Mouse (Mus musculus): Measurements from ENCODE around the gene Slco2a1.
"Not testable (repeated sequence)": the region's sequence is repeated elsewhere in the genome, so short reads cannot be mapped to it uniquely, and the experiment has no call there.

Gene Slco2a1

GRCm38 (mm10) chr9:103082246-103082975 lies 93.9 kb downstream of the Slco2a1 start:
- no peak for DNase-seq (ENCODE audit: low spot score in 2 of 2)

DNA sequence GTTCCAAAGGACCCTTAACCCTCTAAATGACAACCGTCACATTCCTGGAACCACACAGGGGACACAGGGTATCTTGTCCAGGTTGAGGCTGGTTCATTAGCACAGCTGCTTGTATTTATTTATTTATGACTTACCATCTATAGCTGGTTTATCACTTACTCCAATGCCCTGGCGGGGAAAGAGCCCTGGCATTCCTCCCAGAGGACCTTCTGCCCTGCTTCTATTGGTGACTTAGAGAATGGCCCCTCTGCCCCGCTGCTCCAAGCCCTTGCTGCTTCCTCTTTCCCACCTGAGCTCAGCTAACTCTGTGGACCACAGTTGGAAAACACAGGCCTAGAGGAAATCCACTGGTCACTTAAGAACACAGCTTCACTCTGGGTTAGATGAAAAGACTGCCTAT lies 94.9 kb downstream of the Slco2a1 start:
- DNase-seq (ENCODE audit: low spot score in 2 of 2): no peak

- peak in 1 of 2 experiments; percentile 47 for DNase-seq (ENCODE audit: low spot score in 2 of 2)
Measured at GRCm38 (mm10) chr9:103086736-103087135, 98.2 kb downstream of the Slco2a1 start.

GRCm38 (mm10) chr9:103087301-103087700 lies 98.8 kb downstream of the Slco2a1 start:
- no peak for DNase-seq (ENCODE audit: low spot score in 2 of 2)

- DNase-seq (ENCODE audit: low spot score in 2 of 2): no peak
Measured at GRCm38 (mm10) chr9:103088661-103089060, 100.1 kb downstream of the Slco2a1 start.

DNA sequence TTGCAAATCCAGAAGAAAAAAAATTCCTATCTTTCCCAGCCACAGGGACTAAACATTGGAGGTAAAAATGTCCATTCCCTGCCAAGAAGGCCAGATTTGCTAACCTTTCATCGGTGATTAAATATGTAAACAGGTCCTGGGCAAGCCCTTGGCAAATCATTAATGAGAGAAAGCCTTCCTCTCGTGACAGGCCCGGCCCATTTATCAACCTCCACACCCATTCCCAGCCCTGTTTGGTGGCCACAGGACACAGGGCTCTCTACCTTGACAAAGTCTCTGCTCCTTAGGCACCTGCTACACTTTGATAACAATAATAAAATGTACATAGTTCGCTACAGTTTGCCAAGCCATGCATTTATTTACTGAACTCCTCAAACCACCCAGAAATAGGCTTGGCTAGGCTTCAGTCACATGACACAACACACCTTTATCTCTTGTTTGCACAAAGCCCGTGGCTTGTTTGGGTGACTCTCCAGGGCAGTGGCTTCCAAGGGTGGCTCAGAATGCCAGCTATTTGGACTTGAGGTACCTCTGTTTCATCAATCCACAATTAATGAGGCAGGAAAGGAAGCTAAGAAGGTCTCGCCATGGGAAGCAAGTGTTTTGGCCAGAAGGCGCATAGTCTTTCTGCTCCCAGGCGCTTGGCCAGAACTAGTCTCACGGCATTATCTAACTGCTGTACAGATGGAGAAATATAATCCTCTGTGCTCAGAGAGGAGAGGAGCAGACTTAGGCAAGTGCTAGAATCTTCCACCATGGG lies 101.8 kb downstream of the Slco2a1 start:
- no peak for DNase-seq (ENCODE audit: low spot score in 2 of 2)

- DNase-seq (ENCODE audit: low spot score in 2 of 2): no peak
Measured at GRCm38 (mm10) chr9:103091039-103091883, 102.7 kb downstream of the Slco2a1 start.

- peak; percentile 67 to 85 for DNase-seq (ENCODE audit: low spot score in 2 of 2)
Measured at GRCm38 (mm10) chr9:103092248-103092647, 103.7 kb downstream of the Slco2a1 start.

- DNase-seq (ENCODE audit: low spot score in 2 of 2): no peak
Measured at GRCm38 (mm10) chr9:103093681-103094080, 105.2 kb downstream of the Slco2a1 start.

- DNase-seq (ENCODE audit: low spot score in 2 of 2): not testable (repeated sequence)
Measured at GRCm38 (mm10) chr9:103108341-103108798, 119.9 kb downstream of the Slco2a1 start.

GRCm38 (mm10) chr9:103108943-103109670 lies 120.6 kb downstream of the Slco2a1 start:
- DNase-seq (ENCODE audit: low spot score in 2 of 2): no peak

DNA sequence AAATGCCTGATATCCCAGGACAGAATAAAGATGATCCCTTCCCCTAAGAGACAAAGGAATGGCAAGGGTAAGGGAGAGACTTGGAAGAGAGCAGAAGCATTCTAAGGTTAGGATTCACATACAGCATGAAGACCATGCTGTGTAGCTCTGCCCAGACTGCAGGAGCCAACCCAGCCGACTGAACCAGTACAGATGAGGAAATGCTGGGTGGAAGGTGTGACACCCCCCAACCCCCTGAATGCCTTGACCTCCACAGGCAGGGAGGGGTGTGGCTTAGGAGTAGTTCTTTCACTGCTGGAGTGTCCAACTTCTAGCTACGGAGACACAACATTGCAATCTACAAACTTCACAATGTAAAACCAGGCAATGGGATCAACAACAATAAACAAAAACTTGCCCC lies 121.4 kb downstream of the Slco2a1 start:
- no peak for DNase-seq (ENCODE audit: low spot score in 2 of 2)

DNA sequence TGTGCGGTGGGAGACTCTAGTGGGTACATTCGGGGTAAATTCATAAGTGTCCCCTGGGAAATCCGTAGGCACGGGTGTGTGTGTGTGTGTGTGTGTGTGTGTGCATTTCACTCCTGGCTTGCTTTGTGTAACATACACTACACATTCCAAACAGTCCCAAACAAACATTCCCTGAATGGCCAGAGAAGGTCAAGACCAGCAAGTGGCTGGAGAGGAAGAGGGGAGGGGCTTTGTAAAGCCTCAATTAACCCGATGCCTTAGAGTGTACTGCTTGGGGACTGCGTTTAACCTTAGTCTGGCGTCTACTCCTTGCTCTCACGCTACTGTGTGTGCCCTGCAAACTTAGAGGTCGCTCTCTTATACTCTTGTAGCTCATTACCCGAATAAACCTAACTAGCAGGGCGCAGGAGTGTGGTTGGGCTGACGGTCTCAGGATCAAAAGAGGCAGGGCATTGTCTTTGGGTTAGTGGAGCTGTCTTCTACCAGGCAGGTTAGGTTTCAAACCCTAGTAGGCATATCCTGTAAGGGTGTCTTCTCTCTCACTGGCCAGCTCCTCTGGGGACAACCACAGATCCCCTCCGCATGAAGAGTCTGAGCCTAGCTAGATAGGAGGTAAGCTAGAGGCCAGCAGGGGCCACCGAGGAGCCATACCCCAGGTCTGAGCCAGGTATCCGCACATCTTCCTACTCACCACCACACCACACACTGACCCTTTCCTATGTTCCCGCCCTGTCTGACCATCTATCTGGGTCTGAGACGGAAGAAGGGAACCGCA lies 122.4 kb downstream of the Slco2a1 start:
- no peak for DNase-seq (ENCODE audit: low spot score in 2 of 2)

- DNase-seq (ENCODE audit: low spot score in 2 of 2): peak; percentile 51 to 75
Measured at GRCm38 (mm10) chr9:103111621-103112470, 123.3 kb downstream of the Slco2a1 start, which contains the start of gene Rab6b. Gene Rab6b, plus strand, starts transcription at chr9:103111787.

DNA sequence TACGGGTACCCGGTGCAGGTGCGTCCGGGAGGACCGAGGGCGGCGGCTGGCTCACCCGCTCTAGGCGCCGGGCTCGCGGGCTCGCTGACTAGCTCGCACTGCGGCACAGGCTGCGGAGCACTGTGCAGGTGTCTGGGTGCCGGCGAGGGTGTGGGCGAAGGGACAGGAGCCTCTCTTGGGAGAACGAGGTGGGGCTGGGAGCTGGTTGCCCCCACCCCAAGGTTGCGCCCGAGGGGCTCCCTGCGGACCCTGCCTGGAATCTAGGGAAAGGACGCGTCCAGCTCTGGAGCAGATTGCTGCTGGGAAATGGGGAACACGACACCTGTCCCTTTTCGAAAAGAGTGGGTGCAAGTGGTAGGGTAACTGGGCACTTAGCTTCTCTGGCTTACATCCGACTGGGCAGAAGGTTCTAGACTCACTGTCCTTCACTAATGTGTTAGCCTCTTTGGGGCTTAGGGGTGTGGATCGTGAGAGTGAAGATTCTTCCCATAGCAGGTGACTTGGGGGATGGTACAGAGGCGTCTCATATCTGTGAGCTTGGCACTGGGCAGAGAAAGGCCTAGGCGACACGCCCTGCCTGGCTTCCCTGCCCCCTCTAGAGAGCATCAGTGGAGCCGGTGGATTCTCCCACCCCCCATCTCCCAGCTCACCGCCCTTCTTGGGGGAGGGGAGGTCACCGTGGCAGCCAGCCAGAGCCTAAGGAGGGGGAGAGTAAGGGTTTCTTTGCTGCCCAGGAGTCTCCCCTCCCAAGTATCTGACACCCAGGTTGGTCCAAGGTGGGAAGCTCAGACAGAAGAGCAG lies 124.2 kb downstream of the Slco2a1 start:
- DNase-seq (ENCODE audit: low spot score in 2 of 2): peak in 1 of 2 experiments; percentile 51

DNA sequence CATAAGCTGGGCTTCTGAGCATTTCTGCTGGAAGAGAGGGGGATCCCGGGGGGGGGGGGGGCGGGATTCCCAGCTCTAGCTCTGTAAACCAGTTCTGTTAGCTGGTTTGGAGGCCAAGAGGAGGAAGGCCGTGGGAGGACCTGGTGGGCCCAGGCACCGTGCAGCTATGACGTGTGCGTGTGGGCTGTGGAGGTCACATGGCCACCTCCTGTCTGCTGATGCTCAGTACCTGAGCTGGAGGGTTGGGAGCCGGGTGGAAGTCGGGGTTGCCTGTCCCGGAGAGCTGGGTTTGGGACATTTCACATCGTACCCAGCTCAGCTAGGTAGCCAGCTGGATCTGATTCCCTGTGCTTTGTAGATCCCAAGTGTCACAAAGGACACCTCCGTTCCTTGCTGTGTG lies 124.8 kb downstream of the Slco2a1 start:
- DNase-seq (ENCODE audit: low spot score in 2 of 2): no peak

DNA sequence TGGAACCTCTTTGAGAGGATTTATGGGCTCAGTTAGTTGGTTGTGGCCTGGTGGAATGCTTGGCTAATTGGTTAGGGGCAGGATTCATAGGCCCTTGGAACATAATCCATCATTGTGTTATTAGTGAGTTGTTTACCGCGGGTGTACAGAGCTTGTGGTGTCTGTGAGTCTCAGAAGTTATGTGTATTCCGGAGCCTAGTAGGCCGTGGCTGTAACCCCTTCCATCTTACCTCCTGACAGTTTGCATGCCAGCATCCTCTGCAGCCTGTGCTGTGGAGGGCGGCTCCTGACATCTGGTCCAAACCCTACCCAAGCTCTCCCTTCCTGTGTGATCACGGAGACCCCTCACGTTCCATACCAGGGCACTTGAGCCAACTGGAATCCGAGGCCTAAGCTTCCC lies 125.8 kb downstream of the Slco2a1 start:
- no peak for DNase-seq (ENCODE audit: low spot score in 2 of 2)

DNA sequence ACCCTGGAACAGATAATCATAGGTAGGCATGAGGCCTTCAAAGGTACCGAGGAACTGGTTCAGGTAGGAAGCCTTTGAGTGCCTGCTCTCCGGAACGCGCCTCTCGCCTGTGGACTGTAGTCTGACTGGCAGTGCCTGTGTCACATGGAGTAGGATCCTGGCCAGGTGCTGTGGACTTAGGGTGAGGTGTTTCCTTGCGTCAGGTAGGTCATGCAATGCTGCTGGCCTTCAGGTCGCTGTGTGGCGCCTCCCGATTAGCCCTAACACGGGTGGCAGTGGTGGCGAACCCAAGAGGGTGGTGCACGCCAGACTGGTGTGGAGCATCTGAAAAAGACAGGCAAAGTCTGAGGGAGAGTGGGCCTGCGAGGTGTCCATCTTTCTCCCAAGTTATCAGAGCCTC lies 126.4 kb downstream of the Slco2a1 start:
- no peak for DNase-seq (ENCODE audit: low spot score in 2 of 2)

DNA sequence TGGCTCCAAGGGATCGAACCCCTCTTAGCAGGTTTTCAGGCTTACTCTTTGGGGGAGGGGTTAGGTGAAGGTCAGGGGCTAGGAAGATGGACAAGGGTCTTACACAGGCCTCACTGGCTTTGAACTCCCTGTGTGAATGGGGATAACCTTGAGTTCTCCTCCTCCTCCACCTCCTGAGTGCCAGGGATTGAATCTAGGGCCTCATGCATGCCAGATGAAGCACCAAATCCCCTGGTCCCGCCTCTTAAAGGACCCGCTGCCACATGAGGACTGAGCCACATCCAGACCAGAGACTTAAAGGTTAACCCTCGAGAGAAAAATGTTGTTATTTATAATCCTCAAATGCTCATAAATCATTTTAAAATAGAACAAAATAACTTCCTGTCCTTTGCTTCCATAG lies 128.4 kb downstream of the Slco2a1 start:
- no peak for DNase-seq (ENCODE audit: low spot score in 2 of 2)
